Mouse (Mus musculus) mature B cell (primary cell): Measurements from ENCODE around the gene Usp29.

Experiments
- in situ Hi-C: fragments of 300-500 bp; cut with MboI; formaldehyde crosslinking; loops from 2 replicates; pipeline ENCODE4 v1.14.3; 2019

Gene Usp29

GRCm38 (mm10) chr7:6816706-6817376 lies 86.5 kb downstream of the Usp29 start:
- in situ Hi-C loops: no loop called here

- in situ Hi-C loops: no loop called here
Measured at GRCm38 (mm10) chr7:6820296-6820695, 89.9 kb downstream of the Usp29 start.

- in situ Hi-C loops: no loop called here
Measured at GRCm38 (mm10) chr7:6822633-6823032, 92.3 kb downstream of the Usp29 start.

GRCm38 (mm10) chr7:6823673-6824072 lies 93.3 kb downstream of the Usp29 start:
- in situ Hi-C loops: no loop called here

- in situ Hi-C loops: no loop called here
Measured at GRCm38 (mm10) chr7:6825966-6826647, 95.7 kb downstream of the Usp29 start.

- in situ Hi-C loops: no loop called here
Measured at GRCm38 (mm10) chr7:6829148-6829547, 98.8 kb downstream of the Usp29 start.

- in situ Hi-C loops: no loop called here
Measured at GRCm38 (mm10) chr7:6834950-6835349, 104.6 kb downstream of the Usp29 start.

- in situ Hi-C loops: no loop called here
Measured at GRCm38 (mm10) chr7:6835351-6835750, 105.0 kb downstream of the Usp29 start.

- in situ Hi-C loops: no loop called here
Measured at GRCm38 (mm10) chr7:6837297-6837925, 107.0 kb downstream of the Usp29 start.

GRCm38 (mm10) chr7:6837926-6838554 lies 107.7 kb downstream of the Usp29 start:
- in situ Hi-C loops: no loop called here

- in situ Hi-C loops: no loop called here
Measured at GRCm38 (mm10) chr7:6840860-6841259, 110.5 kb downstream of the Usp29 start.

- in situ Hi-C loops: no loop called here
Measured at GRCm38 (mm10) chr7:6849495-6849894, 119.1 kb downstream of the Usp29 start.

- in situ Hi-C loops: no loop called here
Measured at GRCm38 (mm10) chr7:6850321-6850720, 119.9 kb downstream of the Usp29 start.

GRCm38 (mm10) chr7:6851256-6851655 lies 120.9 kb downstream of the Usp29 start:
- in situ Hi-C loops: no loop called here

GRCm38 (mm10) chr7:6851717-6852503 lies 121.5 kb downstream of the Usp29 start:
- in situ Hi-C loops: no loop called here

- in situ Hi-C loops: no loop called here
Measured at GRCm38 (mm10) chr7:6855613-6856405, 125.4 kb downstream of the Usp29 start.

- in situ Hi-C loops: no loop called here
Measured at GRCm38 (mm10) chr7:6858694-6859270, 128.4 kb downstream of the Usp29 start.

- in situ Hi-C loops: no loop called here
Measured at GRCm38 (mm10) chr7:6860689-6861088, 130.3 kb downstream of the Usp29 start.

- in situ Hi-C loops: no loop called here
Measured at GRCm38 (mm10) chr7:6866351-6866750, 136.0 kb downstream of the Usp29 start.

- in situ Hi-C loops: no loop called here
Measured at GRCm38 (mm10) chr7:6868831-6869230, 138.5 kb downstream of the Usp29 start.

GRCm38 (mm10) chr7:6869556-6869955 lies 139.2 kb downstream of the Usp29 start:
- in situ Hi-C loops: no loop called here
